Mouse (Mus musculus): ENCODE data around the gene Fbln2. TPM values are rescaled to one million over a fixed set of nuclear protein-coding genes. Genes with fewer than 3 reads are reported as not detected.

The Fbln2 gene
- polyA plus RNA-seq, 1 experiment from 2014 or later: 22.9 TPM

DNA sequence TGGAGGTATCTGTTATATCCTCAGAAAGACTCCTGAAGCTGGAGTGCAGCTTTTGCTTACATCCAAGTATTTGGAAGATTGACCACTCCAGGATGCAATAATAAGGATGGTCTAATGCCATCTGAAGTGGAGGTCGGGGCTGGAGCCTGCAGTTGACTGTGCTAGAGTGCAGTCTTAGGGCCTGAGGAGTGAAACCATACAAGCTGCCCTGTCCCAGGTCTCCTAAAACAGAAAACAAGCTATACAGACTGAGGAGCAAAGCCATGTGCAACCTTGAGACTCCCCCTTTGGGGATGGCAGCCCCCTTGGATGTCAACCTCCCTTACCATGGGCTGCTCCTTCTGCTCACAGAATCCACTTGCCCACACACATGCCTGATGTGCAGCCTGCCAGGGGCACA lies 76.7 kb downstream of the Fbln2 start:
- Histone ChIP-seq H3K9me3 (ENCODE audit: low read depth, low read length) (no peaks in the 10 kb centered on the region), H3K4me1 (ENCODE audit: insufficient read depth) (no peaks in the 10 kb centered on the region), H3K4me2 (no peak overlapping the region), H3K9ac (no peak overlapping the region), H3K36me3 (ENCODE audit: insufficient read depth) (no peaks in the 10 kb centered on the region), H3K27me3 (ENCODE audit: insufficient read depth, low read length) (peaks cover 43% of the 10 kb centered on the region), H3K27ac (ENCODE audit: low read depth) (no peak overlapping the region), H3K4me3 (ENCODE audit: low read depth, low read length) (no peak overlapping the region)
- 58% methylated on average over 1 of the region's 1 CpGs for WGBS
- DNase-seq: no peak
- TF ChIP-seq CTCF (IDR thresholded peaks at IDR 0.05; ENCODE audit: low read depth): no peak
- no peak for ATAC-seq (ENCODE audit: insufficient read depth)

DNA sequence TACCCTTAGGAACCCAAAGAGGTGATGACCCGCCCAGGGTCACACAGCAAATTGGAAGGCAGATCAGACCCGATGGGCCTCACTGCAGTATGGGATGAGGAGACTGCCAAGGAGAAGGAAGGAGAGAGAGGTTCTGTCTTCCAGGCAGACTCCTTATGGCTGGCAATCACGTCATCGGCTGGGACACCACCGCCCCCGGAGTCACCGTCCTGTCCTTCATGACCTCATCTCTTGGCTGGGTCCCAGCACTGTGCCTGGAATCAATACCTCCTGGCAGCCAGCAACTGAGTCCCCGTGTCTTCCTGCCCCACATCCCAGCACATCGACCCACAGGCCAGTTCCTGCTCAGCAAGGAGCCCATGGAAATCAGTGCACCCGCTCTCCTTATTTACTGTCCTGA lies 78.7 kb downstream of the Fbln2 start:
- Histone ChIP-seq H3K9me3 (ENCODE audit: low read depth, low read length) (no peaks in the 10 kb centered on the region), H3K27ac (ENCODE audit: low read depth) (no peak overlapping the region), H3K4me3 (ENCODE audit: low read depth, low read length) (no peak overlapping the region), H3K4me2 (no peak overlapping the region), H3K27me3 (ENCODE audit: insufficient read depth, low read length) (peaks cover 23% of the 10 kb centered on the region), H3K4me1 (ENCODE audit: insufficient read depth) (no peaks in the 10 kb centered on the region), H3K36me3 (ENCODE audit: insufficient read depth) (no peaks in the 10 kb centered on the region), H3K9ac (no peak overlapping the region)
- ATAC-seq (ENCODE audit: insufficient read depth) (no peak), DNase-seq (no peak)
- WGBS: 67% methylated on average over 10 of the region's 10 CpGs
- TF ChIP-seq CTCF (IDR thresholded peaks at IDR 0.05; ENCODE audit: low read depth): no peak

DNA sequence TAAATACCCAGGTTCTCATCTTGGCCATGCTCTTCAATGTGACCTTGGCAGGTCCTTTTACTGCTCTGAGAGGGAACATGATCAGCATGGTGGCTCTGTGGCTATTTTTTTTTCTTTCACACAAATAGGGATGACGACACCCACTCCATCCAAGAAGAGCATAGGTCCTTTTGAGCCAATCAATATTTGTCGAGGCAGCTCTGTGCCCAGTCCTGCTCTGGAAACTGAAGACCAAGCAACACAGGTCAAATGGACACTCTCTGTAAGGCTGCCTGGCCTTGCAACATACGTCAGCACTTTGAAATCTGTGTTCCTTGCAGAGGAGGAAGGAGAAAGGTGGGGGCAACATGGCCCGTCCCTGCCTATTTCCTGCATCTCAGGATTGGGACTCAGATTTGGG lies 83.2 kb downstream of the Fbln2 start:
- Histone ChIP-seq H3K4me3 (ENCODE audit: low read depth, low read length) (no peak overlapping the region), H3K4me2 (no peak overlapping the region), H3K27ac (ENCODE audit: low read depth) (no peak overlapping the region), H3K27me3 (ENCODE audit: insufficient read depth, low read length) (no peaks in the 10 kb centered on the region), H3K36me3 (ENCODE audit: insufficient read depth) (no peaks in the 10 kb centered on the region), H3K9ac (no peak overlapping the region), H3K4me1 (ENCODE audit: insufficient read depth) (no peaks in the 10 kb centered on the region), H3K9me3 (ENCODE audit: low read depth, low read length) (no peaks in the 10 kb centered on the region)
- no peak for TF ChIP-seq CTCF (IDR thresholded peaks at IDR 0.05; ENCODE audit: low read depth)
- WGBS: 54% methylated on average over 4 of the region's 4 CpGs
- DNase-seq (no peak), ATAC-seq (ENCODE audit: insufficient read depth) (no peak)

DNA sequence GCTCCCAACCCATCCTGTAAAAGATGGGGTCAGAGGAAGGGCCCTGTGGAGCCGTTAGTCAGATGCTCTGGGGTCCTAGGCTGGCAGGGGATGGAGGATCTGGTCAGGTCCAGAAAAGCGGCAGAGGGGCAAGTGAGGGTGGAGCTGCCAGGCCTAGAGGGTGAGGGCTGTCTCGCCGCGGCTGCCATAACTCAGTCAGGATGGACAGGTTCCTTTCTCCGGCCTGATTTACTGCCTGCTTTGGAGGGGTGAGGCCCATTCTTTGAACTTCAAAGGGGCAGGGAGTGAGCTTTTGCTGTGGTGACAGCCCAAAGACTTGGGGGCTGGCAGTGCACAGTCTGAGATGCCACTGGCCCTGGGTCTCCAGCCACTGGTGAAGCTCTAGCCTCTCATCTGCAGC lies 86.6 kb downstream of the Fbln2 start:
- Histone ChIP-seq H3K9me3 (ENCODE audit: low read depth, low read length) (no peaks in the 10 kb centered on the region), H3K9ac (no peak overlapping the region), H3K4me1 (ENCODE audit: insufficient read depth) (no peaks in the 10 kb centered on the region), H3K27ac (ENCODE audit: low read depth) (no peak overlapping the region), H3K4me2 (no peak overlapping the region), H3K4me3 (ENCODE audit: low read depth, low read length) (no peak overlapping the region), H3K36me3 (ENCODE audit: insufficient read depth) (no peaks in the 10 kb centered on the region), H3K27me3 (ENCODE audit: insufficient read depth, low read length) (no peaks in the 10 kb centered on the region)
- no peak for ATAC-seq (ENCODE audit: insufficient read depth)
- 62% methylated on average over 6 of the region's 6 CpGs for WGBS
- TF ChIP-seq CTCF (IDR thresholded peaks at IDR 0.05; ENCODE audit: low read depth): no peak
- DNase-seq: no peak

DNA sequence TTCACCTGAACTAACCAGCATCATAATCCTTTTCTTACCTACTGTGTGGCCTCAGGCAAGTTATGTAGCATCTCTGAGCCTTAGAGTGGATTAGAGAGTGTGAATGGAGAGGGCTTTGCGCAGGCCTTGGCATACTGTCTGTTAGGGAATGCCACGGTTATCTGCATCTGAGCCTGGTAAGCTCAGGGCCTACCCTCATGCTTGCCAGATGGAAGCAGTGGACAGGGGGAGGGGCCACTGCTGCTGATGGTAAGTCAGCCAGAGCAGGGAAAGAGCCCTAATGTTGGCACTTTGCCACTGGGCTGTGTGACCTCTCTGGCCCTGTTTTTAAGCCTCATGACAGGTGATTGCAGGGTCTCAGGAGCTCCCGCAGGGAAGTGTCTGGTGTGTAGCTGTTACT lies 87.8 kb downstream of the Fbln2 start:
- H3K27ac ChIP-seq (ENCODE audit: low read depth): no peak overlapping the region
- H3K36me3 ChIP-seq (ENCODE audit: insufficient read depth): no peaks in the 10 kb centered on the region
- no peak for DNase-seq
- H3K27me3 ChIP-seq (ENCODE audit: insufficient read depth, low read length): no peaks in the 10 kb centered on the region
- no peak overlapping the region for H3K4me2 ChIP-seq
- TF ChIP-seq CTCF (IDR thresholded peaks at IDR 0.05; ENCODE audit: low read depth): no peak
- WGBS: 59% methylated on average over 3 of the region's 3 CpGs
- H3K4me3 ChIP-seq (ENCODE audit: low read depth, low read length): no peak overlapping the region
- H3K9me3 ChIP-seq (ENCODE audit: low read depth, low read length): no peaks in the 10 kb centered on the region
- H3K9ac ChIP-seq: no peak overlapping the region
- no peaks in the 10 kb centered on the region for H3K4me1 ChIP-seq (ENCODE audit: insufficient read depth)
- ATAC-seq (ENCODE audit: insufficient read depth): no peak

DNA sequence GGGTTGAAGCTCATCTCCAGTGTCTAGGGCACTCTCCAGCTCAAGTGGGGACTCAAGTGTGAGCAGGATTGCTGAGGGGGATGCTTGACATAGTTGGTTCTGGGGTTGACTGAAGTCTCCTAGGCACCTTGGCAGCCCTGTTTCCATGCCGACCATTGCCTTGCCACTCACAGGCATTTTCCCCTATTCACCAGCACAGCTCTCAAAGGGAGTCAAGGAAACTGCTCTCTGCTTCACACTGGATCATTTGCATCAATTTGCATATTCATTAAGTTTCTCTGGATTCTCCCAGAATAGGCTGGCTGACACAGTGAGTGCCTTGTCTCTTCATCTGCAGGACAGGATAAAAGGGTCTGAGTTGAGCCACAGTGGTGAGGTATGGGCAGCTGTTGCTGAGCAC lies 89.6 kb downstream of the Fbln2 start:
- Histone ChIP-seq H3K27ac (ENCODE audit: low read depth) (no peak overlapping the region), H3K9ac (no peak overlapping the region), H3K4me1 (ENCODE audit: insufficient read depth) (no peaks in the 10 kb centered on the region), H3K27me3 (ENCODE audit: insufficient read depth, low read length) (no peaks in the 10 kb centered on the region), H3K4me2 (no peak overlapping the region), H3K36me3 (ENCODE audit: insufficient read depth) (no peaks in the 10 kb centered on the region), H3K9me3 (ENCODE audit: low read depth, low read length) (no peaks in the 10 kb centered on the region), H3K4me3 (ENCODE audit: low read depth, low read length) (no peak overlapping the region)
- ATAC-seq (ENCODE audit: insufficient read depth) (peak; percentile 31; the same call in 1 of the 2 replicates), DNase-seq (peak; percentile 49)
- TF ChIP-seq CTCF (IDR thresholded peaks at IDR 0.05; ENCODE audit: low read depth): no peak
- WGBS: 48% methylated on average over 1 of the region's 1 CpGs

DNA sequence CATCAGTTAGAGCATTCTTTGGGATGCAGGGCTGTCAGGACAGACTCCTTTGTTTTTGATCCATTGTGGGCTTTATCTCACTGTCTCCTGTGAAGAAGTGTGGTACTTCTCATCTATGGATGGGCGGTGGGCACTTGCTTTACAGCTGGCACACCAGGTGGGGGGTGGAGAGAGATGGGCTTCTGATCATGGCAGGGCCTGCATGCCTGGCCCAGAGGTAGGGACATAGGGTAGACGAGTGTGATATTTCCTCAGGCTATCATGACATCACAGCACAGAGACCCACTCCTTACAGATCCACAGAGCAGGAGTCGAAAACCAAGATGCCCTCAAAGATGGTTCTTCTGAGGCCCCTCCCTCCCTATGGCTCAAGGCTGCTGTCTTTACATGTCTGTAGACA lies 90.1 kb downstream of the Fbln2 start:
- no peaks in the 10 kb centered on the region for H3K36me3 ChIP-seq (ENCODE audit: insufficient read depth)
- no peaks in the 10 kb centered on the region for H3K27me3 ChIP-seq (ENCODE audit: insufficient read depth, low read length)
- ATAC-seq (ENCODE audit: insufficient read depth): no peak
- no peak overlapping the region for H3K4me3 ChIP-seq (ENCODE audit: low read depth, low read length)
- TF ChIP-seq CTCF (IDR thresholded peaks at IDR 0.05; ENCODE audit: low read depth): no peak
- no peak overlapping the region for H3K4me2 ChIP-seq
- DNase-seq: no peak
- H3K27ac ChIP-seq (ENCODE audit: low read depth): no peak overlapping the region
- H3K4me1 ChIP-seq (ENCODE audit: insufficient read depth): no peaks in the 10 kb centered on the region
- 76% methylated on average over 3 of the region's 3 CpGs for WGBS
- no peak overlapping the region for H3K9ac ChIP-seq
- no peaks in the 10 kb centered on the region for H3K9me3 ChIP-seq (ENCODE audit: low read depth, low read length)

DNA sequence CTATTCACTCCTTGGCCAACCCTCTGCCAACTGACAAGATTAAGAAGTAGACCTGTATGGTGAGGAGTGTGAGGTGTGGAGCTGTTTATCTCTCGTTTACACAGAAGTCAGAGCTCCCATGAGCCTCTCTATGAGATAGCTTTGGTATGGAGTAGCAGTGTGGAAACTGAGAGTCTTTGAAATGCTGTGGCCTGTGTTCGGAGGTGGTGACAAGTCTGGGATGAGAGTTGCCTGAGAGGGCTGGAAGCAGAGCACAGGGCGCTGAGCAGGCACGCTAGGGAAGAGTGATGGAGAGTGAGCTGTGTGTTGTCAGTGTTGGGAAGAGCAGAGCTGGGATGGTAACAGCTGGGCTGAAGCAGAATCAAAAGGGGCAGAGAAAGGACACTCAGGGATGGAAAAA lies 91.9 kb downstream of the Fbln2 start:
- DNase-seq (no peak), ATAC-seq (ENCODE audit: insufficient read depth) (no peak)
- no peak for TF ChIP-seq CTCF (IDR thresholded peaks at IDR 0.05; ENCODE audit: low read depth)
- 57% methylated on average over 4 of the region's 4 CpGs for WGBS
- H3K27me3 ChIP-seq (ENCODE audit: insufficient read depth, low read length): no peaks in the 10 kb centered on the region
- H3K9me3 ChIP-seq (ENCODE audit: low read depth, low read length): no peaks in the 10 kb centered on the region
- H3K36me3 ChIP-seq (ENCODE audit: insufficient read depth): no peaks in the 10 kb centered on the region
- no peak overlapping the region for H3K9ac ChIP-seq
- H3K27ac ChIP-seq (ENCODE audit: low read depth): no peak overlapping the region
- no peaks in the 10 kb centered on the region for H3K4me1 ChIP-seq (ENCODE audit: insufficient read depth)
- no peak overlapping the region for H3K4me2 ChIP-seq
- no peak overlapping the region for H3K4me3 ChIP-seq (ENCODE audit: low read depth, low read length)

Measured in lung, embryonic 14.5 days (tissue).